In genomic region chr14:61438171-61438945, GRCm38 (mm10) we compare ENCODE assay signal across 8 mouse cellular contexts. TPM values are rescaled to one million over a fixed set of nuclear protein-coding genes. Genes with fewer than 3 reads are reported as not detected.
DNase-seq lines count a peak whose midpoint lies in the region; ATAC-seq lines count a peak whose summit lies in the region.

No protein-coding gene starts in this region.

- no peak for DNase-seq in kidney, postnatal 25 days
- peak; percentile 38 for DNase-seq in embryo, embryonic 10.5 days (ENCODE audit: low spot score)
- peak; percentile 42 for DNase-seq in hindbrain, embryonic 14.5 days (ENCODE audit: low spot score)
- no peak for DNase-seq in ovary, postnatal 14 days (ENCODE audit: low spot score)
- DNase-seq in left cerebral cortex, adult 11 months (ENCODE audit: low spot score): no peak
- no peak for DNase-seq in ovary, postnatal 10 days (ENCODE audit: low spot score)

- no peaks in the 10 kb centered on the region for H3K36me3 ChIP-seq in kidney, embryonic 16.5 days (ENCODE audit: insufficient read depth, low read length)
- no peaks in the 10 kb centered on the region for H3K36me3 ChIP-seq in hindbrain, embryonic 14.5 days (replicated peaks; ENCODE audit: control insufficient read depth, insufficient read depth)
- no peaks in the 10 kb centered on the region for H3K36me3 ChIP-seq in midbrain, embryonic 12.5 days

- peak overlapping the region; percentile 85 for H3K4me3 ChIP-seq in kidney, embryonic 16.5 days (ENCODE audit: low read length)
- H3K4me3 ChIP-seq in hindbrain, embryonic 14.5 days (replicated peaks; ENCODE audit: low read length): peak overlapping the region; percentile 90
- peak overlapping the region; percentile 94 for H3K4me3 ChIP-seq in midbrain, embryonic 12.5 days

- no peaks in the 10 kb centered on the region for H3K9me3 ChIP-seq in kidney, embryonic 16.5 days (ENCODE audit: low read length)
- no peaks in the 10 kb centered on the region for H3K9me3 ChIP-seq in hindbrain, embryonic 14.5 days (ENCODE audit: control insufficient read depth, low read length)
- H3K9me3 ChIP-seq in midbrain, embryonic 12.5 days: no peaks in the 10 kb centered on the region

- no peak overlapping the region for H3K27ac ChIP-seq in kidney, embryonic 16.5 days (ENCODE audit: low read length)
- peak overlapping the region; percentile 97 for H3K27ac ChIP-seq in hindbrain, embryonic 14.5 days
- peak overlapping the region; percentile 99; the same call in 1 of the 2 replicates for H3K27ac ChIP-seq in midbrain, embryonic 12.5 days (replicated peaks)

- ATAC-seq in kidney, embryonic 16.5 days (ENCODE audit: low FRiP score, low TSS enrichment): no peak
- no peak for ATAC-seq in hindbrain, embryonic 14.5 days (ENCODE audit: low FRiP score)
- no peak for ATAC-seq in midbrain, embryonic 12.5 days (ENCODE audit: low FRiP score, low read depth)

- no peaks in the 10 kb centered on the region for H3K27me3 ChIP-seq in kidney, embryonic 16.5 days (ENCODE audit: insufficient read depth, low read length)
- no peaks in the 10 kb centered on the region for H3K27me3 ChIP-seq in hindbrain, embryonic 14.5 days (ENCODE audit: control insufficient read depth, insufficient read depth, low read length)
- no peaks in the 10 kb centered on the region for H3K27me3 ChIP-seq in midbrain, embryonic 12.5 days

- H3K4me1 ChIP-seq in kidney, embryonic 16.5 days (ENCODE audit: insufficient read depth, low read length): peaks cover 15% of the 10 kb centered on the region
- peaks cover 22% of the 10 kb centered on the region for H3K4me1 ChIP-seq in hindbrain, embryonic 14.5 days (replicated peaks; ENCODE audit: control insufficient read depth, insufficient read depth, low read length)
- H3K4me1 ChIP-seq in midbrain, embryonic 12.5 days: peaks cover 23% of the 10 kb centered on the region

- WGBS in kidney, embryonic 16.5 days: 13% methylated on average over 3 of the region's 3 CpGs
- WGBS in hindbrain, embryonic 14.5 days: 12% methylated on average over 3 of the region's 3 CpGs
- 9% methylated on average over 3 of the region's 3 CpGs for WGBS in midbrain, embryonic 12.5 days

- 0 out of 2 replicates have a peak overlapping the region, but pooled peaks have one; percentile 26 for H3K9ac ChIP-seq in kidney, embryonic 16.5 days (replicated peaks; ENCODE audit: low read length)
- peak overlapping the region; percentile 93 for H3K9ac ChIP-seq in hindbrain, embryonic 14.5 days
- H3K9ac ChIP-seq in midbrain, embryonic 12.5 days (replicated peaks): peak overlapping the region; percentile 97

- peak overlapping the region; percentile 68 for H3K4me2 ChIP-seq in kidney, embryonic 16.5 days (replicated peaks; ENCODE audit: low read depth, low read length)
- peak overlapping the region; percentile 58 for H3K4me2 ChIP-seq in hindbrain, embryonic 14.5 days (replicated peaks)
- peak overlapping the region; percentile 69 for H3K4me2 ChIP-seq in midbrain, embryonic 12.5 days (replicated peaks)

RNA-seq across cellular contexts. Expression of gene Kpna3, which starts 1.3 kb away (rescaled TPM):
- polyA plus RNA-seq in kidney, embryonic 16.5 days (2015; fragmentation: Nextera tagmentation; extraction: Ambion mirVana): 46.2 and 50.5 TPM in 2 replicates
- polyA plus RNA-seq in hindbrain, embryonic 14.5 days (2014; fragmentation: Nextera tagmentation; extraction: Ambion mirVana): 83.7 and 93.7 TPM in 2 replicates
- 86.3 and 89.3 TPM in 2 replicates for polyA plus RNA-seq in midbrain, embryonic 12.5 days (2016; fragmentation: Nextera tagmentation; extraction: Ambion mirVana)

Comparison
In these comparisons a context has a peak if more than half of its experiments do, and no peak if none do; other contexts are left out.
1. H3K9ac ChIP-seq: peak in every context shown above with its lines; median percentile 97 in midbrain, embryonic 12.5 days; 93 in hindbrain, embryonic 14.5 days; 26 in kidney, embryonic 16.5 days.
2. DNase-seq: peak in embryo, embryonic 10.5 days (single experiment) and hindbrain, embryonic 14.5 days (single experiment); none in kidney, postnatal 25 days (0 of 2), ovary, postnatal 14 days (single experiment), left cerebral cortex, adult 11 months (single experiment) and ovary, postnatal 10 days (single experiment).
3. Peak in every context shown above with its lines, with median percentiles within 50 percentile points of each other: H3K4me2 ChIP-seq and H3K4me3 ChIP-seq.